Mouse (Mus musculus) lung, adult 2 months (tissue): ENCODE measurements at regions not wholly inside any gene's neighbourhood (a gene's known extent, or its start where the extent isn't known, plus 50 kb on each side); places are given as distances from the start of the nearest gene placed in this dataset.

Experiments
- CTCF ChIP-seq: fragments of 200-500 bp; IDR thresholded peaks from 2 replicates; pipeline ENCODE4 v1.5.1; 2011; ENCODE audit warnings: mild to moderate bottlenecking, low read length, control low read depth; ENCODE audit not compliant: insufficient read depth
- POLR2A ChIP-seq: fragments of 200-500 bp; IDR thresholded peaks from 2 replicates; pipeline ENCODE4 v1.6.1; 2011; ENCODE audit warnings: low read depth, mild to moderate bottlenecking, control low read depth, low read length, borderline replicate concordance; ENCODE audit errors: extremely low read depth

GRCm38 (mm10) chr9:74758876-74759275, 102.8 kb upstream of the Onecut1 start:
- TF ChIP-seq CTCF (no peak), POLR2A (no peak)
